Mouse (Mus musculus) heart, postnatal 0 days (tissue): Measurements from ENCODE around the gene Mindy2.

ENCODE experiments used
- CTCF ChIP-seq: IDR thresholded peaks from 2 replicates; pipeline ENCODE4 v1.5.1; 2016; ENCODE audit warnings: antibody characterized with exemption, control low read depth, low read depth
- EP300 ChIP-seq: IDR thresholded peaks from 2 replicates; pipeline ENCODE4 v1.6.1; 2016; ENCODE audit warnings: antibody characterized with exemption, low read depth

DNA sequence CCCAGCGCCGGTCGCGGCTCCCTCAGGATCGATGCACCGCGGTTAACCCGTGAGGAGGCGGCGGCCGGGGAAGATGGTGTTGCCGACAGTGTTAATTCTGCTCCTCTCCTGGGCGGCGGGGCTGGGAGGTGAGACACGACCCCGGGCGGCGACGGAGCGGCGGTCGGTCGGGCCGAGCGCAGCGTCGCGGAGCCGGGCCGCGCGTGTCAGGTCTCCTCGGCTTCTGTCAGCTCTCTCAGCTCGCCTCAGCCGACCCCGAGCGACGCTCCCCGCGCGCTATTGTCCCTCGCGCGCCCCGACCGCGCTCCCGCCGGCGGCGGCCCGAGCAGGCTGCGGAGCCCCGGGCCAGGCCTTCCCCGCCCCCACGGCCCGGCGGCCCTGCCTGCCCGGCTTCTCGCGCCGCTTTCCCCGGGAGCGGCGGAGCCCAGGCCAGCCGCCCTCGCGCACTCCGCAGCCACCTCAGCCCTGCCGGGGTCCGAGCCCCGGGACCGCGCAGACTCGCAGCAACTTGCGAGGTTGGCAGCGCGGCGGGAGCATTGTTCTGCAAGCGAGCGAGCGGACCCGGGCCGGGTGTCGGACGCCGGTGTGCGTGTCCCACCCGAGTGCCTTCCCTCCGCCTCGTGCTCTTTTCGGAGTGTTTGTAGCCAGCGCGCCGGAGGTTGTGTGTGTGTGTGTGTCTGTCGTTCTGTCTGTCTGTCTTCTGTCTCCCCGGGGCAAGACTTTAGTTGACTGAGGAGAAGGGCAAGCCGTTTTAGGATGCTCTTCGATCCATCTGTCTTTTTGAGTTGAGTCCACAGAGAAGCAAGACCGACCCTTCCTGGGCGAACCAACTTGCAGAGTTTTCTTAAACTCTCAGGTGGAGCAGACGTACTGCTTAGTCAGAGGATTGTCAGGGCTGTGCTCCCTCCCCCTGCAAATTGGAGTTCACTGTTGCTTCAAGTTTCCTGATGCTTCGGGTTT lies 22.4 kb upstream of the Mindy2 start:
- TF ChIP-seq CTCF (no peak), EP300 (no peak)
